Mouse (Mus musculus) forebrain, postnatal 0 days (tissue): Measurements from ENCODE around the gene Caskin1. TPM values are rescaled to one million over a fixed set of nuclear protein-coding genes. Genes with fewer than 3 reads are reported as not detected.

Experiments used
- ATAC-seq: fragments of 200-750 bp; cut with Nextera tagmentation; 2 replicates; pipeline ENCODE4 v1.8.0; 2017; ENCODE audit warnings: mild to moderate bottlenecking, moderate library complexity
- DNase-seq: peaks from one replicate; pipeline ENCODE4 v3.0.0-alpha.2; 2015
- H3K27ac ChIP-seq: fragments of 300-500 bp; sonication (generic); 2 replicates; pipeline ENCODE4 v1.5.1; 2014; ENCODE audit warnings: low read depth, mild to moderate bottlenecking, antibody characterized with exemption, low read length, moderate library complexity, mixed read lengths
- H3K27me3 ChIP-seq: fragments of 300-500 bp; sonication (generic); 2 replicates; pipeline ENCODE4 v1.6.1; 2014; ENCODE audit warnings: mild to moderate bottlenecking, low read length, mixed read lengths; ENCODE audit not compliant: insufficient read depth
- H3K36me3 ChIP-seq: fragments of 300-500 bp; sonication (generic); 2 replicates; pipeline ENCODE4 v1.6.1; 2014; ENCODE audit warnings: mild to moderate bottlenecking, moderate library complexity; ENCODE audit not compliant: insufficient read depth
- H3K4me1 ChIP-seq: fragments of 300-500 bp; sonication (generic); 2 replicates; pipeline ENCODE4 v1.6.1; 2014; ENCODE audit warnings: antibody characterized with exemption; ENCODE audit not compliant: insufficient read depth
- H3K4me2 ChIP-seq: fragments of 300-500 bp; sonication (generic); 2 replicates; pipeline ENCODE4 v1.6.1; 2014; ENCODE audit warnings: low read depth, mild to moderate bottlenecking, moderate library complexity
- H3K4me3 ChIP-seq: fragments of 300-500 bp; sonication (generic); 2 replicates; pipeline ENCODE4 v1.5.1; 2014; ENCODE audit warnings: low read depth, low read length, mixed read lengths
- H3K9ac ChIP-seq: fragments of 300-500 bp; sonication (generic); 2 replicates; pipeline ENCODE4 v1.6.1; 2014; ENCODE audit warnings: mild to moderate bottlenecking
- H3K9me3 ChIP-seq: fragments of 300-500 bp; sonication (generic); 2 replicates; pipeline ENCODE4 v1.6.1; 2016; ENCODE audit warnings: low read length
- CTCF ChIP-seq: sonication (generic); IDR thresholded peaks from 2 replicates; pipeline ENCODE4 v1.5.1; 2016; ENCODE audit warnings: antibody characterized with exemption, control low read depth, low read depth
- WGBS: fragments of 180-500 bp; shearing (Covaris S2); extraction: QIAGEN DNeasy Blood & Tissue Kit; methylation state at CpG from one replicate; pipeline ENCODE4 v1.1.7; 2014; 5-methylcytosine and 5-hydroxymethylcytosine counted together
- polyA plus RNA-seq: library from polyadenylated mRNA; unstranded; fragments of >200 nt; fragmentation: Nextera tagmentation; extraction: Ambion mirVana; gene quantifications from 2 replicates; pipeline ENCODE4 v1.2.1, GENCODE M21; 2015
- total RNA-seq: library from RNA; depleted of rRNA; stranded (reverse); fragments of >200 nt; gene quantifications from 2 replicates; pipeline ENCODE4 v1.2.3, GENCODE M21; 2014

Gene Caskin1
- total and polyA plus RNA-seq, 2 experiments from 2014 or later: 25.3 to 113 TPM

DNA sequence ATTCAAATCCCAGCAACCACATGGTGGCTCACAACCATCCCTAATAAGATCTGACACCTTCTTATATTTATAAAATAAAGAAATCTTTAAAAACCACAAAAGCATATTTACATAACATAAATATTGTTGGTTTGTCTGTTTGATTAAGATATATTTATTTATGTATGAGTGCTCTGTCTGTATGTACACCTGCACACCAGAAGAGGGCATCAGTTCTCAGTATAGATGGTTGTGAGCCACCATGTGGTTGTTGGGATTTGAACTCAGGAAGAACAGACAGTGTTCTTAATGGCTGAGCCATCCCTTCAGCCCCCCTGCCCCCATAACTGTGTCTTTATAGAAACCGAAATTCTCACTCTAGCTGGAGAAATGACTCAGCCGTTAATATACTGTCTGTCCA lies 56.8 kb downstream of the Caskin1 start:
- 91% methylated on average over 2 of the region's 2 CpGs for WGBS
- no peak overlapping the region for H3K4me2 ChIP-seq
- no peaks in the 10 kb centered on the region for H3K9me3 ChIP-seq
- H3K9ac ChIP-seq: no peak overlapping the region
- DNase-seq: no peak
- peak; percentile 32 for TF ChIP-seq CTCF
- H3K4me3 ChIP-seq: no peak overlapping the region
- no peaks in the 10 kb centered on the region for H3K27me3 ChIP-seq
- H3K4me1 ChIP-seq: no peaks in the 10 kb centered on the region
- ATAC-seq: no peak
- no peaks in the 10 kb centered on the region for H3K36me3 ChIP-seq
- no peak overlapping the region for H3K27ac ChIP-seq

DNA sequence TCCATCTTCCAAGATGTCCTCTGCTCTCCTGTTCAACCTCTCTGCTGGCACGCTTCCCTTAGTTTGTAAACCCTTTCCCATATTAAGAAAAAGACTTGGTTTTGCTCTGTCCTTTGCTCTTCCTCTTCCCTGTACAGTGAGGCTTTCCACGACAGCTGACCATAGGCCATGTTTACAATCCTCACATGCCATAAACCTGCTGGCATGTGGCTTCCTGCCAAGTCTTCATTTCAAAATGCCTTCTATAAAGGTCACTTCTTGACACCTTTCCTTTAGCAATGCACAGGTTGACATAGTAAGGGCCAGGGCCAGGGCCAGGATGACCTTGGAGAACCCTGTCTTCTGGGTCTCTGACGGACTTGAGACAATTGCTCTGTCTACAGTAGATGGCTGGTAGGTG lies 57.8 kb downstream of the Caskin1 start:
- Histone ChIP-seq H3K27ac (no peak overlapping the region), H3K36me3 (no peaks in the 10 kb centered on the region), H3K9me3 (no peaks in the 10 kb centered on the region), H3K9ac (no peak overlapping the region), H3K4me3 (no peak overlapping the region), H3K4me2 (no peak overlapping the region), H3K4me1 (peaks cover 5% of the 10 kb centered on the region), H3K27me3 (no peaks in the 10 kb centered on the region)
- no peak for ATAC-seq
- no peak for TF ChIP-seq CTCF
- DNase-seq: no peak
- 88% methylated on average over 3 of the region's 3 CpGs for WGBS

DNA sequence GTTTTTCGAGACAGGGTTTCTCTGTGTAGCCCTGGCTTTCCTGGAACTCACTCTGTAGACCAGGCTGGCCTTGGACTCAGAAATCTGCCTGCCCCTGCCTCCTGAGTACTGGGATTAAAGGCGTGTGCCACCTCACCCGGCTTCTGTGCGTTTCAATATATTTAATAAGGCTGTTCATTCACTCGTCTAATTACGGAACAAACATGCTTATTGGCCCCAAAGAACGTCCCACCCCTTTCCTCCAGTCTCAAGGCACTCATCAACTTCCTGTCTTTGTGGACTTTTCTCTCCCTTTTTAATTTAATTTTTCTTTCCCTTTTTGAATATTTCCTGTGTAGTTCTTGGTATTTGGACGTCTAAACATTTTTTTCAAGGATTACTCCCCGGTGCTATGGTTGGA lies 60.0 kb downstream of the Caskin1 start:
- Histone ChIP-seq H3K4me1 (peaks cover 19% of the 10 kb centered on the region), H3K9ac (no peak overlapping the region), H3K27ac (no peak overlapping the region), H3K4me3 (no peak overlapping the region; the same call in 1 of the 2 replicates), H3K27me3 (no peaks in the 10 kb centered on the region), H3K36me3 (no peaks in the 10 kb centered on the region), H3K4me2 (0 out of 2 replicates have a peak overlapping the region, but pooled peaks have one; percentile 84), H3K9me3 (no peaks in the 10 kb centered on the region)
- no peak for TF ChIP-seq CTCF
- no peak for DNase-seq
- ATAC-seq: no peak
- 20% methylated on average over 9 of the region's 9 CpGs for WGBS

DNA sequence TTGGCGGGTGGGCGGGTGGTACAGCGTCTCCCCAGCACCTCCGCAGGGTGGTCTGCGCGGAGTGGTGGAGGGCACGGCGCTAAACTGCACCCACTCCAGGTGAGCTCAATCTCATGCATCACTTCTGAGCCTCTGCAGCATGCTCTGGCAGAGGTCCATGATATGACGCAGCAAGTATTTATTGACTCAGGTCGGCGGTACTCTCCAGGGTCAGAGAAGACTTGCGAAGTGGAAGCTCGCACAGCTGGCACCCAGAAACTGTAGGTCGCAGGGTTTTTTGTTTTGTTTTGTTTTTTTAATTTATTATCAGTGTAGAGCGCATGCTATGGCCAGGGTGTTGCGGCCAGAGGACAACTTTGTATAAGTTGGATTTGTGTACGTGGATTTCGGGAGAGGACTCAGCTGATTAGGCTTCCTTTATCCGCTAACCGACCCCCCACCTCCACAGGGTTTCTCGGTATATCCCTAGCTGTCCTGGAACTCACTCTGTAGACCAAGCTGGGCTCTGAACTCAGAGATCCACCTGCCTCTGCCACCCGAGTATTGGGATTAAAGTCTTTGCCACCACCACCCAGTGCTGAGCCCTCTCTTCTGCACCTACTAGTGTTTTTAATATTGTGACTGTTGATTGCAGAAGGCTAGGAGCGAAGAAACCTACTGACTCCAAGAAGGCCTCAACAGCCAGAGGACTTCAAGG lies 60.7 kb downstream of the Caskin1 start:
- peaks cover 19% of the 10 kb centered on the region for H3K4me1 ChIP-seq
- ATAC-seq: no peak
- no peak for TF ChIP-seq CTCF
- no peaks in the 10 kb centered on the region for H3K36me3 ChIP-seq
- peak; percentile 10 for DNase-seq
- H3K27ac ChIP-seq: peak overlapping the region; percentile 93
- no peak overlapping the region for H3K9ac ChIP-seq
- no peaks in the 10 kb centered on the region for H3K27me3 ChIP-seq
- H3K9me3 ChIP-seq: no peaks in the 10 kb centered on the region
- H3K4me3 ChIP-seq: peak overlapping the region; percentile 88
- WGBS: 6% methylated on average over 23 of the region's 23 CpGs
- peak overlapping the region; percentile 84 for H3K4me2 ChIP-seq

DNA sequence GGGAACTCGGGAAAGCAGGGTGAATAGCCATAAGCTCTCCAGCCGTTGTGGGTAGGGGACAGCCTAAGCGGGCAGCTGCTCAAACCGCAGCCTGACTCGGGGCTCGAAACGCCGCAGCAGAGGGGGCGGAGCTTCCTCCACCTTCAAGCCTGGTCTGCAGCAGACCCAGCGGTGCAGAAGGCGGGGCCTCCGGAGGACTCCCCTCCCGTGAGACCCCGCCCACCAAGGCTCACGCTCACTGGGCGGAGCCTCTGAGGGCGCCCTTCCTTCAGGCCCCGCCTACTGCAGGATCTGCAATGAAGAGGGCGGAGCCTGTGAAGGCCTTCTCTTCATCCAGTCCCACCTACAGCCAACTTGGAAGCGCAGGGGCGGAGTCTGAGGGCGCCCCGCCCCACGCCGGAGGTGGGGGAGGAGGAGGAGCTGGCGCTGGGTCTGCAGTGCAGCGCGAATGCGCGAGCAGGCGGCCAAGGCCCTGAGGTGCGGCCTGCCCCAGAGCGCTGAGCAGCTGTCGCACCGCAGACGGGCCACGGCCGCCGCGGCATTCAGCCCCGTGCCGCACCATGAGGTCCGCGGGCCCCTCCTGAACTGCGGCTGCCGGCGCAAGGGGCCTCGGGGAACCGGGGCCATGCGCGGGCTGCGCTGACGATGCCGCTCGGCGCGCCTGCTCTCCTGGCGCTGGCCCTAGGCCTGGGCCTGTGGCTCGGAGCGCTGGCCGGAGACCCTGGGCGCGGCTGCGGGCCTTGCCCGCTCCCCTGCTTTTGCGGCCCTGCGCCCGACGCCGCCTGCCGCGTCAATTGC lies 61.4 kb downstream of the Caskin1 start, which contains the start of gene Pkd1:
Gene Pkd1 (plus strand): TSS at position 217 of the 798 bp plus-strand sequence.
- Histone ChIP-seq H3K9ac (peak within 1 kb of the TSS; percentile 96), H3K27ac (peak within 1 kb of the TSS; percentile 93), H3K4me3 (peak within 1 kb of the TSS; percentile 88), H3K4me1 (peaks cover 19% of the 10 kb centered on the region), H3K27me3 (no peaks in the 10 kb centered on the region), H3K36me3 (no peaks in the 10 kb centered on the region), H3K4me2 (peak within 1 kb of the TSS; percentile 84), H3K9me3 (no peaks in the 10 kb centered on the region)
- ATAC-seq (peak; percentile 94), DNase-seq (peak; percentile 97)
- 3% methylated on average over 71 of the region's 72 CpGs for WGBS
- no peak for TF ChIP-seq CTCF

DNA sequence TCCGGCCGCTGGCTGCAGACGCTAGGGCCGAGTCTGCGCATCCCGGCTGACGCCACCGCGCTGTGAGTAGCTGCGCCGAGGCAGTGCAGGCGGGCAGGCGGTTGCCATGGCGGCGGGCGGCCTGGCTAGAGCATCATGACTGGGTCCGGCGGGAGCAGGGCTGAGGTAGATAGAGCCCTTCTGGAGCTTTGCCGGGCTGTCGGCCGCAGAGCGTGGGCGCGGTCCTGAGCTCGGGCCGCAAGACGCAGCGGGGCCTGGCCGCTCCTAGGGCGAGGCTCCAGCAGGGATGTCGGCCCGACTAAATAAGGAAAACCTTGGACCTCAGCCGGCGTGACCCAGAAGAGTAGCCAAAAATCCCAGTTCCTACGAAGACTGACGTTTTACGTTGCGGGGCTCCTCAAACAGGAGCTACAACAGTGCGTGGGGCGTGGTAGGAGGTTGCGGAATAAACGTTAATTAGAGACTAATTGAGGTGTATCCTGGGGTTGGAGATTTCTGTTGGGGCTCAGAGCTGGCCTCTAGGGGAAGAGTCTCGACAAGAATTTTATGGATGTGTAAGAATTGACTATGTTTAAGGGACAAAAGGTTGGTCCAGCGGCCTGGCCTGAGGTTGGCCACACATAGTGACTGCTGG lies 62.1 kb downstream of the Caskin1 start:
- H3K4me3 ChIP-seq: peak overlapping the region; percentile 88
- H3K27ac ChIP-seq: peak overlapping the region; percentile 93
- peak overlapping the region; percentile 84 for H3K4me2 ChIP-seq
- H3K9me3 ChIP-seq: no peaks in the 10 kb centered on the region
- under 1% methylated on average over 43 of the region's 44 CpGs for WGBS
- no peaks in the 10 kb centered on the region for H3K36me3 ChIP-seq
- peak; percentile 16; the same call in 1 of the 2 replicates for TF ChIP-seq CTCF
- DNase-seq (peak; percentile 77), ATAC-seq (peak; percentile 80)
- peaks cover 19% of the 10 kb centered on the region for H3K4me1 ChIP-seq
- no peaks in the 10 kb centered on the region for H3K27me3 ChIP-seq
- H3K9ac ChIP-seq: peak overlapping the region; percentile 96

DNA sequence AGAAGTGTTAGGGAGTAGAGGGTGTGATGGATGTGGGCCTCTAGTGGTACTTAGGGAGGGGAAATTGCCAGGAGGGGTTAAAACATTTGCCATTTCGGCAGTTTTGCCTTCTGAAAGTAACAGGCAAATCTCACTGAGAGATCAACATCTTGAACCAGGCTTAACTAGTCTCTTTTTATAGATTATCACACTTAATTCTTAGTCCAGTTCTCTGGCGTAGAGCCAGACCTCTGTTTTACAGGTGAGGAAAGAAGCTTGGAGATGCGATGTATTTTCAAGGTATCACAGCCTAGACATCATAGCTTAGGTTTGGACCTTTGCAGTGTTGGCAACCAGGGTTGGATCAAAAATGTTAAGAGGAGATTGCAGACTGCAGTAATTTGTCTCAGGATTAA lies 62.6 kb downstream of the Caskin1 start:
- peak overlapping the region; percentile 96 for H3K9ac ChIP-seq
- H3K27ac ChIP-seq: no peak overlapping the region
- peak overlapping the region; percentile 88 for H3K4me3 ChIP-seq
- no peaks in the 10 kb centered on the region for H3K27me3 ChIP-seq
- no peaks in the 10 kb centered on the region for H3K36me3 ChIP-seq
- H3K4me2 ChIP-seq: peak overlapping the region; percentile 84
- ATAC-seq (no peak), DNase-seq (peak; percentile 13)
- 36% methylated on average over 3 of the region's 3 CpGs for WGBS
- no peaks in the 10 kb centered on the region for H3K9me3 ChIP-seq
- no peak for TF ChIP-seq CTCF
- peaks cover 19% of the 10 kb centered on the region for H3K4me1 ChIP-seq
